In the genomic region with DNA sequence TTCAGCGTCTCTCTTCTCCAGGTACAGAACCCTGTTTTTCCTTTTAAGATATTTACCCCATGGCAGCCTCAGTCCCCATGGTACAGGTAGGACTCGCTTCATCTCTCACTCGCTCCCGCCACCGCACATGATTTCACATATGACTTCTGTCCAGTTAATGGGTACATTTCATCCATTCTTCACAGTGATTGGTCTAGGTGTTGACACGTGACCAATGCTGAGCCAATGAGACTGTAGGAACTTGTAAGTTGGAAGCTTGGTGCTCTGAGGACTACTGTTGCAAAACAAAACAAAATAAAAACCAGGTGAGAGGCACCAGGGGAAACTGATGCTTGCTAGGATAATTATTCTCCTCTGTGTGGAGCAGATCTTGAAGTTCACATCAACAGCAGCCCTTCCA, we compare ENCODE assay signal across 18 mouse cellular contexts. TPM values are rescaled to one million over a fixed set of nuclear protein-coding genes. Genes with fewer than 3 reads are reported as not detected.
DNase-seq lines count a peak whose midpoint lies in the region; ATAC-seq and TF ChIP-seq lines count a peak whose summit lies in the region.
"Had no signal": no experiment of that assay in that cellular context is flagged by ENCODE, and none has a peak within 500 bp of the region (broad histone marks: within the 10 kb centered on the region; RNA-seq: fewer than 3 reads in every experiment).

No protein-coding gene starts in this region.

- no peak for ATAC-seq in kidney, embryonic 16.5 days (ENCODE audit: low FRiP score, low TSS enrichment)
- ATAC-seq in forebrain, embryonic 16.5 days: no peak
- no peak for ATAC-seq in limb, embryonic 14.5 days (ENCODE audit: low FRiP score, low read depth)

- H3K9ac ChIP-seq in kidney, embryonic 16.5 days (replicated peaks; ENCODE audit: low read length): 0 out of 2 replicates have a peak overlapping the region, but pooled peaks have one; percentile 35
- H3K9ac ChIP-seq in forebrain, embryonic 16.5 days (replicated peaks; ENCODE audit: low read depth, low read length): no peak overlapping the region
- no peak overlapping the region for H3K9ac ChIP-seq in limb, embryonic 14.5 days (ENCODE audit: low read depth, low read length, severe bottlenecking)
- H3K9ac ChIP-seq: lung, embryonic 15.5 days had no signal

- H3K4me3 ChIP-seq in kidney, embryonic 16.5 days (ENCODE audit: low read length): no peak overlapping the region
- no peak overlapping the region for H3K4me3 ChIP-seq in forebrain, embryonic 16.5 days (replicated peaks; ENCODE audit: low read length)
- H3K4me3 ChIP-seq in limb, embryonic 14.5 days (replicated peaks; ENCODE audit: low read length): no peak overlapping the region
- H3K4me3 ChIP-seq: lung, embryonic 15.5 days had no signal

- no peak overlapping the region for H3K4me2 ChIP-seq in kidney, embryonic 16.5 days (replicated peaks; ENCODE audit: low read depth, low read length)
- peak overlapping the region; percentile 51; the same call in 1 of the 2 replicates for H3K4me2 ChIP-seq in forebrain, embryonic 16.5 days (ENCODE audit: low read length)
- no peak overlapping the region for H3K4me2 ChIP-seq in limb, embryonic 14.5 days (replicated peaks; ENCODE audit: low read depth, low read length, severe bottlenecking)
- H3K4me2 ChIP-seq: lung, embryonic 15.5 days had no signal

- peaks cover 3% of the 10 kb centered on the region; the same call in 1 of the 2 replicates for H3K9me3 ChIP-seq in kidney, embryonic 16.5 days (ENCODE audit: low read length)
- H3K9me3 ChIP-seq in forebrain, embryonic 16.5 days (ENCODE audit: control insufficient read depth, low read length): 0 out of 2 replicates have a peak, but pooled peaks cover 4% of the 10 kb centered on the region
- no peaks in the 10 kb centered on the region for H3K9me3 ChIP-seq in limb, embryonic 14.5 days (ENCODE audit: control insufficient read depth, low read length)
- H3K9me3 ChIP-seq: lung, embryonic 15.5 days had no signal

- 94% methylated on average over 6 of the region's 6 CpGs for WGBS in kidney, embryonic 16.5 days
- WGBS in forebrain, embryonic 16.5 days: 86% methylated on average over 6 of the region's 6 CpGs
- WGBS in limb, embryonic 14.5 days: 90% methylated on average over 6 of the region's 6 CpGs

- no peaks in the 10 kb centered on the region for H3K27me3 ChIP-seq in kidney, embryonic 16.5 days (ENCODE audit: insufficient read depth, low read length)
- peaks cover 21% of the 10 kb centered on the region for H3K27me3 ChIP-seq in forebrain, embryonic 16.5 days (replicated peaks; ENCODE audit: control insufficient read depth, insufficient read depth, low read length)
- H3K27me3 ChIP-seq in limb, embryonic 14.5 days (ENCODE audit: control insufficient read depth, insufficient read depth, low read length): no peaks in the 10 kb centered on the region
- H3K27me3 ChIP-seq: lung, embryonic 15.5 days had no signal

- TF ChIP-seq POLR2A in limb, embryonic 14.5 days (IDR thresholded peaks at IDR 0.05; ENCODE audit: borderline replicate concordance, extremely low read depth, insufficient read depth, insufficient read length): no peak

- H3K4me1 ChIP-seq in kidney, embryonic 16.5 days (ENCODE audit: insufficient read depth, low read length): peaks cover 4% of the 10 kb centered on the region; the same call in 1 of the 2 replicates
- peaks cover 19% of the 10 kb centered on the region for H3K4me1 ChIP-seq in forebrain, embryonic 16.5 days (replicated peaks; ENCODE audit: control insufficient read depth, insufficient read depth, low read length)
- peaks cover 16% of the 10 kb centered on the region for H3K4me1 ChIP-seq in limb, embryonic 14.5 days (ENCODE audit: control insufficient read depth, insufficient read depth, low read length)

- H3K27ac ChIP-seq in kidney, embryonic 16.5 days (ENCODE audit: low read length): peak overlapping the region; percentile 58; the same call in 1 of the 2 replicates
- no peak overlapping the region for H3K27ac ChIP-seq in forebrain, embryonic 16.5 days (ENCODE audit: low read length)
- H3K27ac ChIP-seq in limb, embryonic 14.5 days (replicated peaks; ENCODE audit: low read depth, low read length): peak overlapping the region; percentile 34; the same call in 1 of the 2 replicates
- H3K27ac ChIP-seq: gastrocnemius, adult 2 months; lung, embryonic 15.5 days had no signal

- H3K36me3 ChIP-seq in kidney, embryonic 16.5 days (ENCODE audit: insufficient read depth, low read length): no peaks in the 10 kb centered on the region
- no peaks in the 10 kb centered on the region for H3K36me3 ChIP-seq in forebrain, embryonic 16.5 days (ENCODE audit: control insufficient read depth, insufficient read depth)
- H3K36me3 ChIP-seq in limb, embryonic 14.5 days (ENCODE audit: control insufficient read depth, insufficient read depth, low read length): no peaks in the 10 kb centered on the region
- H3K36me3 ChIP-seq: lung, embryonic 15.5 days had no signal

- no peak for DNase-seq in kidney, adult 9 months
- DNase-seq in ZHBTc4 (ENCODE audit: low read depth, low spot score): peak; percentile 68
- no peak for DNase-seq in limb, embryonic 14.5 days (ENCODE audit: low spot score)
- no peak for DNase-seq in right cerebral cortex, postnatal 36 days (ENCODE audit: low spot score in 2 of 2)
- no peak for DNase-seq in adrenal gland, postnatal 25 days
- DNase-seq in cerebellum, postnatal 10 days: no peak
- DNase-seq: B cell, adult 2 months; cerebellum, adult 9-11 months; gastrocnemius, adult 2 months; heart, postnatal 36 days; kidney, adult 8-10 months; liver; thymus, postnatal 14 days had no signal

RNA-seq across cellular contexts. Expression of a gene that starts 22.9 kb away (rescaled TPM):
- polyA plus RNA-seq in kidney, embryonic 16.5 days (2015; fragmentation: Nextera tagmentation; extraction: Ambion mirVana): 0.55 and 0.81 TPM in 2 replicates
- 0.78 and 0.92 TPM in 2 replicates for polyA plus RNA-seq in forebrain, embryonic 16.5 days (2015; fragmentation: Nextera tagmentation; extraction: Ambion mirVana)
- polyA plus RNA-seq in limb, embryonic 14.5 days (2012; rRNA removed): 1.3 and 1.4 TPM in 2 replicates
- 0.80 and 1.6 TPM in 2 replicates for polyA plus RNA-seq in limb, embryonic 14.5 days (2014; fragmentation: Nextera tagmentation; extraction: Ambion mirVana)
- not detected in 2 replicates for total RNA-seq in adrenal gland, postnatal 25 days (2021)
- total RNA-seq: gastrocnemius, adult 2 months; heart, postnatal 36 days; megakaryocyte-erythroid progenitor cell, adult 5-6 weeks; MEL had no signal
